Mouse (Mus musculus) ovary, postnatal 10 days (tissue): ENCODE measurements around the gene Rad51ap2.

ENCODE experiments used
- DNase-seq: peaks from one replicate; pipeline ENCODE4 v3.0.0; 2022; ENCODE audit warnings: low spot score

Rad51ap2 gene

GRCm38 (mm10) chr12:11455549-11456194 lies at the start of gene Rad51ap2:
Gene Rad51ap2 (plus strand): TSS chr12:11456079.
- DNase-seq: peak; percentile 70

GRCm38 (mm10) chr12:11407679-11408078 lies 48.2 kb upstream of the Rad51ap2 start:
- DNase-seq: no peak

- DNase-seq: no peak
Observed at GRCm38 (mm10) chr12:11418112-11418511, 37.8 kb upstream of the Rad51ap2 start.

GRCm38 (mm10) chr12:11427396-11427795 lies 28.5 kb upstream of the Rad51ap2 start:
- DNase-seq: no peak

GRCm38 (mm10) chr12:11433126-11433525 lies 22.8 kb upstream of the Rad51ap2 start:
- no peak for DNase-seq

GRCm38 (mm10) chr12:11433716-11434115 lies 22.2 kb upstream of the Rad51ap2 start:
- DNase-seq: no peak

- DNase-seq: no peak
Observed at GRCm38 (mm10) chr12:11434446-11434845, 21.4 kb upstream of the Rad51ap2 start.

- DNase-seq: no peak
Observed at GRCm38 (mm10) chr12:11435246-11436022, 20.4 kb upstream of the Rad51ap2 start.

GRCm38 (mm10) chr12:11436023-11436350 lies 19.9 kb upstream of the Rad51ap2 start:
- no peak for DNase-seq

GRCm38 (mm10) chr12:11436497-11437265 lies 19.2 kb upstream of the Rad51ap2 start, which contains the start of gene Vsnl1:
Gene Vsnl1 (minus strand): TSS chr12:11436613.
- peak; percentile 49 for DNase-seq

GRCm38 (mm10) chr12:11437266-11437906 lies 18.5 kb upstream of the Rad51ap2 start:
- peak; percentile 41 for DNase-seq

- DNase-seq: no peak
Observed at GRCm38 (mm10) chr12:11437907-11438447, 17.9 kb upstream of the Rad51ap2 start.

- no peak for DNase-seq
Observed at GRCm38 (mm10) chr12:11454146-11454545, 1.7 kb upstream of the Rad51ap2 start.

GRCm38 (mm10) chr12:11456213-11456612 lies 334 bp downstream of the Rad51ap2 start:
- DNase-seq: no peak

GRCm38 (mm10) chr12:11456632-11457031 lies 753 bp downstream of the Rad51ap2 start:
- no peak for DNase-seq
